Comparison of ENCODE assay signal across 8 mouse cellular contexts in the genomic region with DNA sequence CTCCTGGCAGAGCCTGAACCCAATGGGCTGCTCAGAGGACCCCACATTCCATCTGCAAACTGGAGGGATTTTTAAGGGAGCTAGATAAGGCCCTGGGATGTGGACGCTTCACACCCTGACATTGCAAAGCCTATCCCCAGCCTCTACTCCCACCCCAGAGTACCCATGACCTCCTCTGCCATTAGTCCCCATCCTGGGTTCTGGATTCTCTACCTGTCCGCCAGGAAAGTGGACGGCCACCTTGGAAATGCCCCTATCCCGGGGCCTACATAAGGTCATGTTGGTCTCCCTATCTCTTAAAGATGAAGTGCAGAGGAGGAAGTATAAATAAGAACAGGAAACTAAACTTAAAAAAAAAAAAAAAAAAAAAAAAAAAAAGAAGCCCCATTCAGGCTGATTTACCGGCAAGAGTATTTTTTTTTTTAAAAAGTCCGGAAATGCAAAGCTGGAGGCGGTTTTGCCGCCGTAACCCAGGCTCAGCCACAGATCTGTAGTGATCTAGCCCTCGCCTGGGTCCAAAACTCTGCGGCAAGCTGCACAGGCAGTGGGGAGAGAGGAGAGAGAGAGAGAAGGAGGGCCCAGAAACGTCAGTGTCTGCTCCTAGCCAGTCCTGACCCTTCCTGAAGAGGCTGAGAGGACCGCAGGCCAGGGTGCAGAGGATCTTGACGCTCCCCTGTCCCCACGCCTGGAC. TPM values are rescaled to one million over a fixed set of nuclear protein-coding genes. Genes with fewer than 3 reads are reported as not detected.
DNase-seq lines count a peak whose midpoint lies in the region; ATAC-seq and TF ChIP-seq lines count a peak whose summit lies in the region.

No protein-coding gene starts in this region.

- peak overlapping the region; percentile 88 for H3K9ac ChIP-seq in MEL (ENCODE audit: control insufficient read depth, low read depth, low read length, poor library complexity, severe bottlenecking)
- peak overlapping the region; percentile 79 for H3K9ac ChIP-seq in heart, embryonic 13.5 days
- peak overlapping the region; percentile 73 for H3K9ac ChIP-seq in liver, embryonic 12.5 days

- H3K9me3 ChIP-seq in MEL (replicated peaks; ENCODE audit: insufficient read depth, low read length): no peaks in the 10 kb centered on the region
- no peaks in the 10 kb centered on the region for H3K9me3 ChIP-seq in heart, embryonic 13.5 days
- H3K9me3 ChIP-seq in liver, embryonic 12.5 days (replicated peaks): no peaks in the 10 kb centered on the region

- H3K27ac ChIP-seq in MEL (ENCODE audit: control insufficient read depth, low read depth, low read length): peak overlapping the region; percentile 92
- no peak overlapping the region for H3K27ac ChIP-seq in heart, embryonic 13.5 days (replicated peaks)
- H3K27ac ChIP-seq in liver, embryonic 12.5 days: peak overlapping the region; percentile 68

- H3K27me3 ChIP-seq in MEL (ENCODE audit: control insufficient read depth in 1 of 2, insufficient read depth in 2 of 2, low read length in 2 of 2): no peaks in the 10 kb centered on the region
- peaks cover 46% of the 10 kb centered on the region for H3K27me3 ChIP-seq in heart, embryonic 13.5 days (replicated peaks)
- peaks cover 20% of the 10 kb centered on the region; the same call in 1 of the 2 replicates for H3K27me3 ChIP-seq in liver, embryonic 12.5 days (replicated peaks)

- DNase-seq in cerebellum, postnatal 14 days: no peak
- peak; percentile 82 for DNase-seq in MEL (ENCODE audit: low read depth, low spot score)
- DNase-seq in layer of hippocampus, adult 8-10 months (ENCODE audit: low spot score in 2 of 2): no peak
- DNase-seq in urinary bladder, postnatal 10 days (ENCODE audit: low spot score): no peak

- peaks cover 0 to 26% of the 10 kb centered on the region in 2 experiments; a peak in 2 of 4 replicates for H3K36me3 ChIP-seq in MEL (ENCODE audit: control insufficient read depth in 1 of 2, insufficient read depth in 2 of 2, low read length in 2 of 2)
- no peaks in the 10 kb centered on the region for H3K36me3 ChIP-seq in heart, embryonic 13.5 days
- no peaks in the 10 kb centered on the region for H3K36me3 ChIP-seq in liver, embryonic 12.5 days

- peak overlapping the region; percentile 87 for H3K4me2 ChIP-seq in heart, embryonic 13.5 days
- H3K4me2 ChIP-seq in liver, embryonic 12.5 days: peak overlapping the region; percentile 87

- TF ChIP-seq CTCF in MEL (IDR thresholded peaks at IDR 0.05 in 2 of 3, conservative IDR thresholded peaks at IDR 0.05 in 1 of 3; ENCODE audit: control insufficient read depth in 1 of 3, insufficient read depth in 1 of 3, low read depth in 2 of 3, low read length in 3 of 3, poor library complexity in 1 of 3, severe bottlenecking in 1 of 3): no peak

- peak; percentile 49 to 63 for TF ChIP-seq EP300 in MEL (IDR thresholded peaks at IDR 0.05; ENCODE audit: low read depth in 1 of 2, low read length in 2 of 2)

- WGBS in heart, embryonic 13.5 days: 17% methylated on average over 15 of the region's 15 CpGs
- WGBS in liver, embryonic 12.5 days (ENCODE audit: insufficient replicate concordance): 5% methylated on average over 15 of the region's 15 CpGs

- H3K4me3 ChIP-seq in MEL (ENCODE audit: control insufficient read depth in 1 of 2, insufficient read depth in 1 of 2, low read depth in 2 of 2, low read length in 2 of 2): peak overlapping the region; percentile 79 to 86
- H3K4me3 ChIP-seq in heart, embryonic 13.5 days: peak overlapping the region; percentile 60
- peak overlapping the region; percentile 64 for H3K4me3 ChIP-seq in liver, embryonic 12.5 days

- no peak for TF ChIP-seq RAD21 in MEL (IDR thresholded peaks at IDR 0.05; ENCODE audit: low read depth, low read length)

- 0 out of 2 replicates have a peak, but pooled peaks have one; percentile 40 for ATAC-seq in cerebellum, adult (ENCODE audit: insufficient number of reproducible peaks, low FRiP score, low TSS enrichment)
- no peak for ATAC-seq in heart, embryonic 13.5 days (ENCODE audit: extremely low read depth, insufficient number of reproducible peaks, low FRiP score, low TSS enrichment)
- peak; percentile 36 for ATAC-seq in liver, embryonic 12.5 days
- peak; percentile 38 for ATAC-seq in monocyte, adult 5-6 weeks (replicated peaks; ENCODE audit: insufficient number of reproducible peaks, low FRiP score, low TSS enrichment, poor library complexity, severe bottlenecking)

- H3K79me2 ChIP-seq in MEL (ENCODE audit: control insufficient read depth, insufficient read depth, low read length, poor library complexity): peaks cover 29% of the 10 kb centered on the region

- H3K4me1 ChIP-seq in MEL (ENCODE audit: control insufficient read depth in 1 of 2, insufficient read depth in 2 of 2, low read length in 2 of 2): peaks cover 16 to 39% of the 10 kb centered on the region in 2 experiments
- H3K4me1 ChIP-seq in heart, embryonic 13.5 days: peaks cover 28% of the 10 kb centered on the region
- peaks cover 47% of the 10 kb centered on the region for H3K4me1 ChIP-seq in liver, embryonic 12.5 days

- TF ChIP-seq POLR2A in MEL (IDR thresholded peaks at IDR 0.05; ENCODE audit: control insufficient read depth in 1 of 2, insufficient read depth in 1 of 2, low read depth in 1 of 2, low read length in 2 of 2, poor library complexity in 1 of 2): no peak

TF ChIP-seq in MEL, 35 proteins besides CTCF, POLR2A, EP300 and RAD21:
- TF ChIP-seq JUND (IDR thresholded peaks at IDR 0.05; ENCODE audit: low read depth, low read length): no peak
- TF ChIP-seq CHD1 (IDR thresholded peaks at IDR 0.05; ENCODE audit: low read depth, low read length): 0 out of 2 replicates have a peak, but pooled peaks have one; percentile 29
- peak; percentile 44 for TF ChIP-seq HCFC1 (IDR thresholded peaks at IDR 0.05; ENCODE audit: low read depth, low read length)
- TF ChIP-seq ETS1 (IDR thresholded peaks at IDR 0.05; ENCODE audit: low read depth, low read length): peak; percentile 62; the same call in 1 of the 2 replicates
- TF ChIP-seq RCOR1 (IDR thresholded peaks at IDR 0.05; ENCODE audit: low read depth, low read length): peak; percentile 49; the same call in 1 of the 2 replicates
- no peak for TF ChIP-seq POLR2AphosphoS2 (IDR thresholded peaks at IDR 0.05; ENCODE audit: low read length)
- 0 out of 2 replicates have a peak, but pooled peaks have one; percentile 20 for TF ChIP-seq GATA1 (IDR thresholded peaks at IDR 0.05; ENCODE audit: low read depth, low read length)
- no peak for TF ChIP-seq TCF12 (IDR thresholded peaks at IDR 0.05; ENCODE audit: low read depth, low read length)
- TF ChIP-seq MEF2A (IDR thresholded peaks at IDR 0.05; ENCODE audit: extremely low read depth, insufficient replicate concordance, low read depth, low read length, poor library complexity, severe bottlenecking): no peak
- TF ChIP-seq UBTF (IDR thresholded peaks at IDR 0.05; ENCODE audit: borderline replicate concordance, insufficient read depth, low read depth, low read length): no peak
- TF ChIP-seq SIN3A (IDR thresholded peaks at IDR 0.05; ENCODE audit: low read length): peak; percentile 59
- no peak for TF ChIP-seq SMC3 (IDR thresholded peaks at IDR 0.05; ENCODE audit: low read depth, low read length)
- TF ChIP-seq NELFE (IDR thresholded peaks at IDR 0.05; ENCODE audit: low read depth, low read length): no peak
- no peak for TF ChIP-seq MAX (IDR thresholded peaks at IDR 0.05; ENCODE audit: low read length)
- peak; percentile 49 for TF ChIP-seq TBP (IDR thresholded peaks at IDR 0.05; ENCODE audit: low read depth, low read length)
- peak; percentile 21; the same call in 1 of the 2 replicates for TF ChIP-seq E2F4 (IDR thresholded peaks at IDR 0.05; ENCODE audit: borderline replicate concordance, low read depth, low read length)
- TF ChIP-seq MAZ (IDR thresholded peaks at IDR 0.05; ENCODE audit: low read depth, low read length): 0 out of 2 replicates have a peak, but pooled peaks have one; percentile 40
- peak; percentile 100 for TF ChIP-seq ZNF384 (IDR thresholded peaks at IDR 0.05; ENCODE audit: low read depth, low read length)
- peak; percentile 44; the same call in 1 of the 2 replicates for TF ChIP-seq ZKSCAN1 (IDR thresholded peaks at IDR 0.05; ENCODE audit: low read depth, low read length)
- peak; percentile 73; the same call in 1 of the 2 replicates for TF ChIP-seq ELF1 (IDR thresholded peaks at IDR 0.05; ENCODE audit: low read depth, low read length)

RNA-seq across cellular contexts. Expression of a gene that starts 4.7 kb away (rescaled TPM):
- total RNA-seq in MEL (2012; rRNA removed): 45.7 and 45.9 TPM in 2 replicates
- polyA plus RNA-seq in MEL (2012; ENCODE audit: insufficient read depth in 1 of 2, insufficient read length in 2 of 2, low read depth in 1 of 2, low replicate concordance in 2 of 2, missing spikeins in 1 of 2): 100 to 1,000 TPM in 1 of 2 experiments, 10 to 100 TPM in 1; 49.8 to 152 TPM
- polyA plus RNA-seq in heart, embryonic 13.5 days (2015; fragmentation: Nextera tagmentation; extraction: Ambion mirVana): 3.0 and 3.1 TPM in 2 replicates
- 7.6 and 8.9 TPM in 2 replicates for polyA plus RNA-seq in liver, embryonic 12.5 days (2016; fragmentation: Nextera tagmentation; extraction: Ambion mirVana)
- total RNA-seq in monocyte, adult 5-6 weeks (2017): 112 to 213 TPM (median 125 TPM) in 3 replicates
- 10 to 100 TPM; 26.7 to 30.2 (median 28.4) TPM for total RNA-seq in layer of hippocampus, adult 8-10 months (2022)

RNA-seq across cellular contexts. Expression of a gene that starts 40.2 kb away (rescaled TPM):
- total RNA-seq in MEL (2012; rRNA removed): 28.3 and 31.5 TPM in 2 replicates
- polyA plus RNA-seq in MEL (2012; ENCODE audit: insufficient read depth in 1 of 2, insufficient read length in 2 of 2, low read depth in 1 of 2, low replicate concordance in 2 of 2, missing spikeins in 1 of 2): 10 to 100 TPM in 1 of 2 experiments, not detected in 1; 60.6 TPM
- polyA plus RNA-seq in heart, embryonic 13.5 days (2015; fragmentation: Nextera tagmentation; extraction: Ambion mirVana): 41.4 and 42.1 TPM in 2 replicates
- polyA plus RNA-seq in liver, embryonic 12.5 days (2016; fragmentation: Nextera tagmentation; extraction: Ambion mirVana): 12.8 and 13.8 TPM in 2 replicates
- 2.9 to 5.3 TPM (median 3.1 TPM) in 3 replicates for total RNA-seq in monocyte, adult 5-6 weeks (2017)
- total RNA-seq in layer of hippocampus, adult 8-10 months (2022): 10 to 100 TPM; 63.5 to 75.6 (median 74.5) TPM
